Mouse (Mus musculus): ENCODE results near the gene Bst1.
A peak's percentile ranks its signal among the peaks of the same experiment; 100 is the strongest.

The Bst1 gene

GRCm38 (mm10) chr5:43818695-43819094 lies at the start of gene Bst1:
Bst1 (plus strand) TSS chr5:43818885.
- DNase-seq = no peak

GRCm38 (mm10) chr5:43770618-43771354 lies 47.9 kb upstream of the Bst1 start:
- no peak for DNase-seq

DNA sequence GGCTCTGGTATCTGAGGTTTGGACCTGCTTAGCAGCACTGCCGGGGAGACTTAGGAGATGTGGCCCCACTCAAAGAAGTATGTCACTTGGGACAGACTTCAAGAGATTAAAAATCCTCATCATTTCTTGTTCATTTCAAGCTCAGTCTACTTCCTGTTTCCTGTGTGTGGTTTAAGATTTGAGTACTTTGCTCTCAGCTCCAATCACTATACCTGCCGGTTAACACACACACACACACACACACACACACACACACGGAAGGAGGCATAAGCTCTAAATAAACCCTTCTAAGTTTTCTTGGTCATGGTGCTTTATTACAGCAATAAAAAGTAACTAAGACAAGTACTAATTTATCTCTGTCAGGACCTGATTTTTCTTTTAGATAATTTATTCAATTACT lies 47.1 kb upstream of the Bst1 start:
- no peak for DNase-seq

DNA sequence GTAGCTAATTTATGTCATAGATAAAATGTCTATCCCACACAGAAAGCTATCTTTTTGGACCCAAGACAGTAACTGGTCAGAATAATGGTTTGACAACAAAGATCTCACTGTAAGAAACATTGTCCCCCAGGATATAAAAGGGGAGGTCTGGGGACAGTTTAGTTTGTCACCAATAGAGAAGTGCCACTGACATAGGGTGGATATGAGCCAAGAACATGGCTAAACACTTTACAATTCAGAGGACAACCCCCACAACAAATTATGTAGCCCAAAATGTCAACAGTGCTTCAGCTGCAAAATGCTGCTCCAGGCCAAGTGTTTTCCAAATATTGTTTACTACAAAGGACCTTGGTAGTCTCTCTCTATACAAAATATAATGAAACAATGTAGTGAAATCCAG lies 42.3 kb upstream of the Bst1 start:
- no peak for DNase-seq

- no peak for DNase-seq
These were observed 41.7 kb upstream of the Bst1 start for GRCm38 (mm10) chr5:43776993-43777392.

GRCm38 (mm10) chr5:43778583-43778982 lies 40.1 kb upstream of the Bst1 start:
- no peak for DNase-seq

DNA sequence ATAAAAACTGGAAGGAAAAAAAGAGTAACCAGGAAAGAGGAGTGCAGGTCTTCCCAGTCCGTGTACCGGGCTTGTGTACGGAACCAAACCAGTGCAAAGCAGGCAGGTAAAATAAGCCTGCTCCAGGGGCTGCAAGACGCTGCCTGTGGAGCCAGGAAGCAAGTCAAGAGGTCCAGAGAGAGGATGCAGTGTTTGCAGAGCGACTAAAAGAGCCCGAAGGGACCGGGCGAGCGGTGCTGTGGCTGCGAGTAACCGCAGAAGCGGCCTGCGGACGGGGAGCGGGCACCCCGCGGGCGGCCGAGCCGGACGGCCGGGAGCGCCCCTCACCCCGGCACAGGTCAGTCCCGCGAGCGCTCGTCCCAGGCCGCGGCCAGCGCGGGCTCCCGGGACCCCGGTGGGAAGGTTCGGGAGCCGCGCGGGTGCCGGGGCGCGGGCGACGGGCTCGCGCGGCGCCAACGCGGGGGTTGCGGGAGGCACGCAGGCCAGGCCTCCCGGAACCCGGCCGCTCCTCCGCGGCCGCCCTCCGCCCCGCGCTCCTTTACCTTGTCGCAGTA lies 37.2 kb upstream of the Bst1 start:
- DNase-seq = no peak

DNA sequence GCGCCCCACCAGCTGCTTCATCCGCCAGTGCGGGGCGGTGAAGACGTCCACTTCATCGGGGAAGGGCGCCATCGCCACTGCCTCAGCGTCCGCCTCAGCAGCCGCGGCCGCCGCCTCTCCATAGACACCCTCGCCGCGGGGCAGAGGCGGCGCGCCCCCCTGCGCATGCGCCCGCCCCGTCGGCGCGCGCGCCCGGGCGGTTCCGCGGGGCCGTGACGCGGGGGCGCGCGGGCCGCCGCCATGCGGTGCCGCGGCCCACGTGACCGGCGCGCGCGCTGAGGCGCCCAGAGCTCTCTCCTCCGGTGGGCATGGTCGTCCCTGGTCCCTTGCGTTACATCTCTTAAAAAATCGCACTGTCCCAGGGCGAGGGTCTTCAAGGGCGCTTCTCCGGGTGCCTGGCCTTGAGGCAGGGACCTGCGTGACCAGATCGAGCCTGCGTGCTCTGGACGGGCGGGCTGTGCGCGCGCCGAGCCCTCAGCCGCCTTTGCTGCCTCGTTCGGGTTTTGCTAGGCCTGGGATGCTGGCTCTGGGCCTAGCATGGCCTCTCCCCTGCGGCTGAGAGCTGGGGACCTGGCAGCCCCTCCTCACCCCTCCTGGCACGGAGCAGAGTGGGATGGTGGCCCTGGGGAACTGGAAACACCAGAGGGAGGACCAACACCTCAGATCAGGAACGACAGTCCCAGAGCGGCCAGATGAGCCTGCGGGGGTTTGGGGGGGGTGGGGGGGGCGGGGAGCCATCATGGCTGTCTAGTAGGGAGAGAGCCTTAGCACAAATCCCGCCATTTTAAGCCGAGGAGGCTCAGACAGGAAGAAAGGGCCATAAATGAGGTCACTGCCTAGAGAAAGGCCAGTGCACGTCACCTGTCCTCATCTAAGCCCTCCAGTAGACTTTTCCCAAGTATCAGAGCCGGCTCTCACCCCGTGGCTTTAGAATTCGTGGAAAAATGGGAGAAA lies 36.4 kb upstream of the Bst1 start:
- peak; percentile 83 for DNase-seq

DNA sequence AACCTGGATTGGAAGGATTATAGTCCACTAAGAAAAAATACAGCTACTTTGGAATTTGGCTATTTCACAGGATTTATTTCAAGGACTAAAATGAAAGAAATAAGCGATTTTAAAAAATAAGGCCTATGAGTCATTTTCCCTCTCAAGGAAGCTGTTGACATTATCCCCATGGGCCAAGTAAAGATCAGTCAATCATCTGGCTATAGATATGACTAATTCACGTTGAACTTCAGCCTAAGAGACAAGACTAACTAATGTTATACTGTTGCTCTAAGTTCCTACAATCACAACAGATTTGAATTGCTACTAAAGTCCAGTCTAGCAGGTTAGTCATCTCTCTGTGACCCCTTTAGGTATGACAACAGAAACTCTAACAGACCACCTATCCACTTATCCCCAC lies 34.7 kb upstream of the Bst1 start:
- no peak for DNase-seq

GRCm38 (mm10) chr5:43786607-43787006 lies 32.1 kb upstream of the Bst1 start:
- no peak for DNase-seq

GRCm38 (mm10) chr5:43787976-43788752 lies 30.5 kb upstream of the Bst1 start:
- DNase-seq = no peak

GRCm38 (mm10) chr5:43792354-43792753 lies 26.3 kb upstream of the Bst1 start:
- DNase-seq = no peak

- no peak for DNase-seq
These were observed 19.2 kb upstream of the Bst1 start for GRCm38 (mm10) chr5:43799530-43799929.

DNA sequence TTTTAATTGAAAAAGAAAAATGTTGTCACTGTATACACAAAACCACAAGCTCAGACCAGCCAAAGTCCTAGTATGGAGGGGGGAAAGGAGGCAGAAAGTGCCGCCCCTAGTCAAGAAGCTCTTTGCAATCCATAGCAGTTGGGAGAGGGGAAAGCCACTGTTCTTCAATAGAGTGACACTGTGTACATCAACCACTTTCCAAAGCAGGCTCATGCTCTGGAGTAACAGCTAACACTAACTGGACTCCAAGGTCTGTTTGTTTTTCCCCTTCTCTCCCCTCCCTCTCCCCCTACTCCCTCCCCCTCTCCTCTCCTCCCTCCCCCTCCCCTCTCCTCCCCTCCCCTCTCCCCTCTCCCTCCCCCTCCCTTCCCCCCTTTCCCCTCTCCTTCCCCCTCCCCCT lies 18.0 kb upstream of the Bst1 start:
- DNase-seq = no peak

GRCm38 (mm10) chr5:43801253-43801652 lies 17.4 kb upstream of the Bst1 start:
- no peak for DNase-seq

GRCm38 (mm10) chr5:43801798-43802197 lies 16.9 kb upstream of the Bst1 start:
- no peak for DNase-seq

GRCm38 (mm10) chr5:43805401-43805800 lies 13.3 kb upstream of the Bst1 start:
- no peak for DNase-seq

DNA sequence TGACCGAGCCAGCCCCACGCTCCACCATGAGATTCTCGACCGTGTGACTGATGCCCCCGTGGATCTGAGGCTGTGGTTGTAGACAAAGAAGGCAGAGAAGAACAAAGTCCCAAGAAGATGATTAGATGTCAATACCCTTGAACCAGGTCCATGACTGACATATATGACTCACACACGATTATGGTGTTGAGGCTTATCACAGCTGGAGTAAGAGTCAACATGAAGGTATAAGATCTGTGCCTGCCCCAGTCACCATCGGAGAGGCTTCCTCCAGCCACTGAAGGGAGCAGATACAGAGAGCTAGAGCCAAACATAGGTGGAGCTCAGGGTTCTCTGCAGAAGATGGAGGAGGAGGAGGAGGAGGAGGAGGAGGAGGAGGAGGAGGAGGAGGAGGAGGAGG lies 12.3 kb upstream of the Bst1 start:
- DNase-seq = no peak

DNA sequence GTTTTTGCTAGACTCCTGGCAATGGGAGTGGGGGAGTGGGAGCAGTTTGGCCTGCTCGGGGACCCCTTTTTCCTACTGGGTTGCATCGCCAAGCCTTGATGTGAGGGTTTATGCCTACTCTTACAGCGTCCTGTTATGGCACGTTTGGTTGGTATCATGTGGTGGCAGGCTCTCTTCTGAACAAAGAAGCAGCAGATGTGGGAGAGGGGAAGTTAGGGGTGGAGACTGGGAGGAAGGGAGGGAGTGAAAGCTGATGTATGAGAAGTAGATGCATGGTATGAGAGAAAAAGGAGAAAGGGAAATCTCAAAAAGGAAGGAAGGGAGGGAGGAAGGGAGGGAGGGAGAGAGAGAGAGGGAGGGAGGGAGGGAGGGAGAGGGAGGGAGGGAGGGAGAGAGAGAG lies 11.8 kb upstream of the Bst1 start:
- DNase-seq = no peak

DNA sequence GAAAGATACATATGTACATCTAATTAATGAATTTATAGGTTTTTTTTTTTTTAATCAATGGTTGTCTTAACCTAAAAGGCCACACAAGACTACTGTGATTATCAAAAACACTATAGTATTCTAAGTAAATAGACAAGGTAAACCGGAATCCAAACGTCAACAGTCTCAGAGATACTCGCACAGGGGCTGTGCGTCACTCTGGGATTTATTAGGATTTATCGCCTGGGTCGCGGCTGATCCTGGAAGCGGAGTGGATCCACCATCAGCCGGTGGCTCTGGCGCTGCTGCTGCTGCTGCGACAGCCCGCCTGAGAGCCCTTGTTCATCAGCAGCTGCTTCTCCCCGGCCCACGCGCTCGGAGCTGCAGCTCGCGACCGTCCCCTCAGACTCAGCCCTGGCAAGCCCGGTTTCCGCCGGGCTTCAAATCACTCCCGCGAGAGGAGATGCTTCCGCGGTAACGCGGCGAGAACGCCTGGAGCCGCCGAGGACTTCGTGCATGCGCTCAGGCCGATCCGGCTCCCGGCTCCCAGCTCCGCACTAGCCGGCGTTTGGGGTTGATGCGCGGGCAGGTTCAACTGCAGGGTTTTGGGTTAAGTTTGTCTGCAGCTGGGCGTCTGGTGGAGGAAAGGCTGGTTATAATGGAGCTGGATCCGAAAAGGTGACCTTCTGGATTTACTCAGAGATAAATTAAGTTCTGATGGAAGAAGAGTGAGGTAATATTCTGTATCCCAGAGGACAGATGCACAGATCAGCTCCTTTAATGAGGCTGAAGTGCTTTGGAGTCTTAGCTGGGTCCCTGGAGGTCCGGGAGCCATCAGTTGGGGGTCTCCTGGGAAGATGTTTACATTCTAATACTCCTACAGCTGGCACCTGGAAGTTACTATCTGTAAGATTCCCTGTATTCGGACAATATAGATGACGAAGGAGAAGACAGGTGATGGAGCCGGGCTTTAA lies 10.7 kb upstream of the Bst1 start:
- DNase-seq = peak; percentile 88

- no peak for DNase-seq
These were observed 8.1 kb upstream of the Bst1 start for GRCm38 (mm10) chr5:43810427-43811062.
